10 mouse cellular contexts compared by ENCODE assay signal in the genomic region with DNA sequence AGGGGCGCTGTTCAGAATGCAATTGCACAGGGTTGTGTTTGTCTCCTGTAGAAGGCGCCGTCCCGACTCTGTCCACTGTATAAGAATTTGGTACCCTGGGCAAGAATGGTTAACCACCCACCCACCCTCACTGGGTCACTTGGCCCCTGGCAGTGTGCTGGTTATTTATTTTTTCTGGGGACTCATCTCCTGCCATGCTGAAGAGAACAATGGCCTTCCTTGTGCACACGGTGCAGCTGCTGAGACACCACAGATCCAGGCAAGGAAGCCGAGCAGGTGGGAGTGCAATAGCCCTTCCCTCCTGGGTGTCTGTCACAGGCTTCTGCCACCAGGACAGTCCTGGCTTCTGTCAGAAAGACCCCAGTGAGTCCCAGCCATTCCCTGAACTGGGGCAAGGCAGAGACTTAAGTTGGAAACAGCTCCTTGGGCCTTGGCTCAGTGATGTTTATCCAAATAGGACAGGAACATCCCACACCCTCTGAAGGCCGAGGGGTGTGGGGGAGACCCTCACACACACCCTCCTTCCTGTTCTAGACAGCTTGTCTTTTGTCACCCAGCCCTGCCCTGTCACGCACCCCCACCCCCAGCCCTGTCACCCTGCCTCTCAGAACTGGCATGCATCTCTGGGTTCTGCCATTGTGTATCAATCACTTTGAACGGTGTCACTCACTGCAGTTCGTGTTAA. TPM values are rescaled to one million over a fixed set of nuclear protein-coding genes. Genes with fewer than 3 reads are reported as not detected.
DNase-seq lines count a peak whose midpoint lies in the region; ATAC-seq and TF ChIP-seq lines count a peak whose summit lies in the region.
"Had no signal": no experiment of that assay in that cellular context is flagged by ENCODE, and none has a peak within 500 bp of the region (broad histone marks: within the 10 kb centered on the region; RNA-seq: fewer than 3 reads in every experiment).

No protein-coding gene starts in this region.

- no peak for TF ChIP-seq EP300 in lung, postnatal 0 days (IDR thresholded peaks at IDR 0.05)

- no peaks in the 10 kb centered on the region for H3K27me3 ChIP-seq in forebrain, embryonic 10.5 days (ENCODE audit: poor library complexity, severe bottlenecking)
- no peaks in the 10 kb centered on the region for H3K27me3 ChIP-seq in forebrain, embryonic 11.5 days (ENCODE audit: control insufficient read depth, insufficient read depth, low read length)
- no peaks in the 10 kb centered on the region; the same call in 1 of the 2 replicates for H3K27me3 ChIP-seq in hindbrain, embryonic 12.5 days
- H3K27me3 ChIP-seq in midbrain, embryonic 14.5 days (ENCODE audit: control insufficient read depth, insufficient read depth, low read length): no peaks in the 10 kb centered on the region
- H3K27me3 ChIP-seq in lung, postnatal 0 days (replicated peaks; ENCODE audit: insufficient read depth, low read length): no peaks in the 10 kb centered on the region

- H3K36me3 ChIP-seq in forebrain, embryonic 10.5 days (replicated peaks): peaks cover 26% of the 10 kb centered on the region
- H3K36me3 ChIP-seq in forebrain, embryonic 11.5 days (ENCODE audit: control insufficient read depth, insufficient read depth, low read length): no peaks in the 10 kb centered on the region
- peaks cover 12% of the 10 kb centered on the region; the same call in 1 of the 2 replicates for H3K36me3 ChIP-seq in hindbrain, embryonic 12.5 days
- peaks cover 10% of the 10 kb centered on the region; the same call in 1 of the 2 replicates for H3K36me3 ChIP-seq in midbrain, embryonic 14.5 days (ENCODE audit: control insufficient read depth, insufficient read depth, low read length)
- H3K36me3 ChIP-seq in lung, postnatal 0 days (ENCODE audit: insufficient read depth, low read length): no peaks in the 10 kb centered on the region

- no peak overlapping the region for H3K9ac ChIP-seq in forebrain, embryonic 11.5 days (ENCODE audit: low read length)
- H3K9ac ChIP-seq in hindbrain, embryonic 12.5 days: no peak overlapping the region
- 0 out of 2 replicates have a peak overlapping the region, but pooled peaks have one; percentile 17 for H3K9ac ChIP-seq in midbrain, embryonic 14.5 days (replicated peaks; ENCODE audit: low read length)
- H3K9ac ChIP-seq in lung, postnatal 0 days (replicated peaks; ENCODE audit: low read depth): no peak overlapping the region

- H3K4me1 ChIP-seq in forebrain, embryonic 10.5 days: peaks cover 50% of the 10 kb centered on the region
- H3K4me1 ChIP-seq in forebrain, embryonic 11.5 days (replicated peaks; ENCODE audit: control insufficient read depth, insufficient read depth, low read length): peaks cover 10% of the 10 kb centered on the region; the same call in 1 of the 2 replicates
- peaks cover 42% of the 10 kb centered on the region for H3K4me1 ChIP-seq in hindbrain, embryonic 12.5 days
- peaks cover 19% of the 10 kb centered on the region for H3K4me1 ChIP-seq in midbrain, embryonic 14.5 days (ENCODE audit: control insufficient read depth, insufficient read depth, low read length)
- no peaks in the 10 kb centered on the region for H3K4me1 ChIP-seq in lung, postnatal 0 days (ENCODE audit: insufficient read depth, low read depth, low read length)

- TF ChIP-seq CTCF in lung, postnatal 0 days (IDR thresholded peaks at IDR 0.05): no peak

- H3K4me3 ChIP-seq in forebrain, embryonic 10.5 days: no peak overlapping the region
- H3K4me3 ChIP-seq in forebrain, embryonic 11.5 days (ENCODE audit: low read depth, low read length): no peak overlapping the region
- no peak overlapping the region for H3K4me3 ChIP-seq in hindbrain, embryonic 12.5 days
- no peak overlapping the region for H3K4me3 ChIP-seq in midbrain, embryonic 14.5 days (replicated peaks; ENCODE audit: low read depth, low read length)
- H3K4me3 ChIP-seq in lung, postnatal 0 days (ENCODE audit: low read depth, low read length): no peak overlapping the region

- H3K4me2 ChIP-seq in forebrain, embryonic 11.5 days (ENCODE audit: low read depth, low read length, severe bottlenecking): no peak overlapping the region
- no peak overlapping the region for H3K4me2 ChIP-seq in hindbrain, embryonic 12.5 days (replicated peaks)
- no peak overlapping the region for H3K4me2 ChIP-seq in midbrain, embryonic 14.5 days (ENCODE audit: low read length)
- H3K4me2 ChIP-seq in lung, postnatal 0 days (replicated peaks; ENCODE audit: low read depth, low read length): no peak overlapping the region

- ATAC-seq in forebrain, embryonic 11.5 days (replicated peaks; ENCODE audit: low FRiP score): no peak; the same call in 1 of the 2 replicates
- peak; percentile 52 for ATAC-seq in hindbrain, embryonic 12.5 days (ENCODE audit: low FRiP score)
- peak; percentile 31; the same call in 1 of the 2 replicates for ATAC-seq in midbrain, embryonic 14.5 days (ENCODE audit: low FRiP score, low TSS enrichment)
- ATAC-seq in lung, postnatal 0 days: no peak

- DNase-seq in forebrain, embryonic 10.5 days (ENCODE audit: extremely low spot score, low spot score): no peak
- DNase-seq in forebrain, embryonic 11.5 days (ENCODE audit: low spot score): no peak
- peak; percentile 82 for DNase-seq in Muller cell, postnatal 12 days (ENCODE audit: inconsistent ontology term)
- DNase-seq in midbrain, embryonic 14.5 days: peak; percentile 35
- DNase-seq in urinary bladder, adult 2 months (ENCODE audit: low spot score): no peak
- DNase-seq in lung, postnatal 0 days (ENCODE audit: low spot score): no peak
- no peak for DNase-seq in layer of hippocampus, adult 18-20 months (ENCODE audit: low spot score in 2 of 2)
- DNase-seq: adrenal gland, postnatal 14 days had no signal

- 74% methylated on average over 10 of the region's 10 CpGs for WGBS in forebrain, embryonic 10.5 days
- WGBS in forebrain, embryonic 11.5 days: 66% methylated on average over 10 of the region's 10 CpGs
- WGBS in hindbrain, embryonic 12.5 days: 59% methylated on average over 10 of the region's 10 CpGs
- WGBS in midbrain, embryonic 14.5 days: 56% methylated on average over 10 of the region's 10 CpGs
- WGBS in lung, postnatal 0 days: 66% methylated on average over 10 of the region's 10 CpGs

- H3K9me3 ChIP-seq in forebrain, embryonic 10.5 days: no peaks in the 10 kb centered on the region
- no peaks in the 10 kb centered on the region for H3K9me3 ChIP-seq in forebrain, embryonic 11.5 days (ENCODE audit: control insufficient read depth, low read length)
- no peaks in the 10 kb centered on the region for H3K9me3 ChIP-seq in hindbrain, embryonic 12.5 days (replicated peaks)
- no peaks in the 10 kb centered on the region for H3K9me3 ChIP-seq in midbrain, embryonic 14.5 days (ENCODE audit: control insufficient read depth, low read length)
- H3K9me3 ChIP-seq in lung, postnatal 0 days (ENCODE audit: low read length): no peaks in the 10 kb centered on the region

- H3K27ac ChIP-seq in forebrain, embryonic 10.5 days: peak overlapping the region; percentile 58
- no peak overlapping the region for H3K27ac ChIP-seq in forebrain, embryonic 11.5 days (ENCODE audit: low read depth, low read length)
- peak overlapping the region; percentile 56 for H3K27ac ChIP-seq in hindbrain, embryonic 12.5 days
- H3K27ac ChIP-seq in midbrain, embryonic 14.5 days (replicated peaks; ENCODE audit: low read depth, low read length): peak overlapping the region; percentile 49; the same call in 1 of the 2 replicates
- H3K27ac ChIP-seq in lung, postnatal 0 days (ENCODE audit: low read length): no peak overlapping the region

RNA-seq across cellular contexts. Expression of gene Lmf1, which starts 30.1 kb away (rescaled TPM):
- 22.0 and 24.0 TPM in 2 replicates for polyA plus RNA-seq in forebrain, embryonic 10.5 days (2016; fragmentation: Nextera tagmentation; extraction: Ambion mirVana)
- 18.3 and 20.7 TPM in 2 replicates for polyA plus RNA-seq in forebrain, embryonic 11.5 days (2014; fragmentation: Nextera tagmentation; extraction: Ambion mirVana)
- 25.7 and 26.2 TPM in 2 replicates for polyA plus RNA-seq in hindbrain, embryonic 12.5 days (2016; fragmentation: Nextera tagmentation; extraction: Ambion mirVana)
- 19.5 and 20.8 TPM in 2 replicates for polyA plus RNA-seq in midbrain, embryonic 14.5 days (2014; fragmentation: Nextera tagmentation; extraction: Ambion mirVana)
- 12.5 and 16.6 TPM in 2 replicates for polyA plus RNA-seq in urinary bladder, adult 2 months (2012; rRNA removed)
- polyA plus RNA-seq in lung, postnatal 0 days (2015; fragmentation: Nextera tagmentation; extraction: Ambion mirVana): 16.5 and 16.6 TPM in 2 replicates
- total RNA-seq in layer of hippocampus, adult 18-20 months (2021): 10 to 100 TPM; 24.9 to 25.6 TPM

RNA-seq across cellular contexts. Expression of gene Sox8, which starts 38.5 kb away (rescaled TPM):
- polyA plus RNA-seq in forebrain, embryonic 10.5 days (2016; fragmentation: Nextera tagmentation; extraction: Ambion mirVana): 10.9 and 12.1 TPM in 2 replicates
- polyA plus RNA-seq in forebrain, embryonic 11.5 days (2014; fragmentation: Nextera tagmentation; extraction: Ambion mirVana): 7.3 and 7.5 TPM in 2 replicates
- 11.8 and 12.7 TPM in 2 replicates for polyA plus RNA-seq in hindbrain, embryonic 12.5 days (2016; fragmentation: Nextera tagmentation; extraction: Ambion mirVana)
- 8.0 and 13.5 TPM in 2 replicates for polyA plus RNA-seq in midbrain, embryonic 14.5 days (2014; fragmentation: Nextera tagmentation; extraction: Ambion mirVana)
- 1.2 and 1.5 TPM in 2 replicates for polyA plus RNA-seq in urinary bladder, adult 2 months (2012; rRNA removed)
- polyA plus RNA-seq in lung, postnatal 0 days (2015; fragmentation: Nextera tagmentation; extraction: Ambion mirVana): 0.19 and 0.24 TPM in 2 replicates
- total RNA-seq in layer of hippocampus, adult 18-20 months (2021): 10 to 100 TPM; 55.6 to 60.1 TPM
- total RNA-seq: hematopoietic stem cell, adult 5-6 weeks had no signal

Comparison
In these comparisons a context has a peak if more than half of its experiments do, and no peak if none do; other contexts are left out.
1. H3K27ac ChIP-seq: peak in forebrain, embryonic 10.5 days (single experiment), hindbrain, embryonic 12.5 days (single experiment) and midbrain, embryonic 14.5 days (single experiment); none in forebrain, embryonic 11.5 days (single experiment) and lung, postnatal 0 days (single experiment).
2. DNase-seq: peak in Muller cell, postnatal 12 days (single experiment) and midbrain, embryonic 14.5 days (single experiment); none in forebrain, embryonic 10.5 days (single experiment), forebrain, embryonic 11.5 days (single experiment), urinary bladder, adult 2 months (single experiment), lung, postnatal 0 days (single experiment) and layer of hippocampus, adult 18-20 months (0 of 2).
3. ATAC-seq: peak in hindbrain, embryonic 12.5 days (single experiment) and midbrain, embryonic 14.5 days (single experiment); none in forebrain, embryonic 11.5 days (single experiment) and lung, postnatal 0 days (single experiment).